In genomic region chr5:98936650-98937049, GRCm38 (mm10) we compare ENCODE assay signal across 29 mouse cellular contexts.
A peak's percentile ranks its signal among the peaks of the same experiment; 100 is the strongest.
DNase-seq lines count a peak whose midpoint lies in the region; ATAC-seq lines count a peak whose summit lies in the region.
"Had no signal": no experiment of that assay in that cellular context is flagged by ENCODE, and none has a peak within 500 bp of the region (broad histone marks: within the 10 kb centered on the region; RNA-seq: fewer than 3 reads in every experiment).

No protein-coding gene starts in this region.

- H3K4me2 ChIP-seq in kidney, embryonic 14.5 days (replicated peaks; ENCODE audit: low read depth, low read length), result no peak overlapping the region
- H3K4me2 ChIP-seq in kidney, embryonic 16.5 days (replicated peaks; ENCODE audit: low read depth, low read length), result no peak overlapping the region
- no peak overlapping the region for H3K4me2 ChIP-seq in limb, embryonic 11.5 days (ENCODE audit: low read depth, severe bottlenecking)
- H3K4me2 ChIP-seq: embryonic facial prominence, embryonic 15.5 days; forebrain, embryonic 12.5 days; hindbrain, embryonic 13.5 days; limb, embryonic 15.5 days; liver, embryonic 13.5 days; midbrain, embryonic 12.5 days; neural tube, embryonic 13.5 days had no signal

- H3K36me3 ChIP-seq in kidney, embryonic 14.5 days (ENCODE audit: control insufficient read depth, insufficient read depth, low read length), result no peaks in the 10 kb centered on the region
- H3K36me3 ChIP-seq in kidney, embryonic 16.5 days (ENCODE audit: insufficient read depth, low read length), result no peaks in the 10 kb centered on the region
- no peaks in the 10 kb centered on the region for H3K36me3 ChIP-seq in limb, embryonic 11.5 days (ENCODE audit: control insufficient read depth, insufficient read depth, low read length)
- H3K36me3 ChIP-seq: embryonic facial prominence, embryonic 10.5 days; embryonic facial prominence, embryonic 15.5 days; forebrain, embryonic 12.5 days; heart, embryonic 12.5 days; hindbrain, embryonic 13.5 days; limb, embryonic 15.5 days; liver, embryonic 13.5 days; midbrain, embryonic 12.5 days; neural tube, embryonic 13.5 days had no signal

- peak; percentile 70; the same call in 1 of the 2 replicates for ATAC-seq in kidney, embryonic 14.5 days (ENCODE audit: low FRiP score, low TSS enrichment)
- no peak for ATAC-seq in kidney, embryonic 16.5 days (ENCODE audit: low FRiP score, low TSS enrichment)
- no peak for ATAC-seq in limb, embryonic 11.5 days (ENCODE audit: insufficient number of reproducible peaks, low FRiP score, low TSS enrichment, low read depth)
- ATAC-seq: forebrain, postnatal 0 days had no signal

- H3K4me1 ChIP-seq in kidney, embryonic 14.5 days (ENCODE audit: control insufficient read depth, insufficient read depth, low read length), result peaks cover 6% of the 10 kb centered on the region; the same call in 1 of the 2 replicates
- H3K4me1 ChIP-seq in kidney, embryonic 16.5 days (ENCODE audit: insufficient read depth, low read length), result peaks cover 12% of the 10 kb centered on the region; the same call in 1 of the 2 replicates
- peaks cover 2% of the 10 kb centered on the region; the same call in 1 of the 2 replicates for H3K4me1 ChIP-seq in limb, embryonic 11.5 days (ENCODE audit: control insufficient read depth, insufficient read depth, low read length)
- H3K4me1 ChIP-seq: embryonic facial prominence, embryonic 15.5 days; heart, embryonic 12.5 days; limb, embryonic 15.5 days; liver, embryonic 13.5 days had no signal

- 10% methylated on average over 2 of the region's 2 CpGs for WGBS in kidney, embryonic 14.5 days
- WGBS in kidney, embryonic 16.5 days, result 22% methylated on average over 2 of the region's 2 CpGs
- 13% methylated on average over 2 of the region's 2 CpGs for WGBS in limb, embryonic 11.5 days

- no peak overlapping the region for H3K4me3 ChIP-seq in kidney, embryonic 14.5 days (ENCODE audit: low read length)
- no peak overlapping the region for H3K4me3 ChIP-seq in kidney, embryonic 16.5 days (ENCODE audit: low read length)
- no peak overlapping the region for H3K4me3 ChIP-seq in limb, embryonic 11.5 days (ENCODE audit: low read depth, low read length)
- H3K4me3 ChIP-seq: embryonic facial prominence, embryonic 10.5 days; embryonic facial prominence, embryonic 15.5 days; forebrain, embryonic 12.5 days; heart, adult 2 months; heart, embryonic 12.5 days; hindbrain, embryonic 13.5 days; left cerebral cortex, adult 2 months; limb, embryonic 15.5 days; liver, embryonic 13.5 days; megakaryocyte, embryonic 14.5 days; midbrain, embryonic 12.5 days; myocyte; neural tube, embryonic 13.5 days had no signal

- H3K9ac ChIP-seq in kidney, embryonic 14.5 days (ENCODE audit: low read depth, low read length), result no peak overlapping the region
- H3K9ac ChIP-seq in kidney, embryonic 16.5 days (replicated peaks; ENCODE audit: low read length), result no peak overlapping the region
- no peak overlapping the region for H3K9ac ChIP-seq in limb, embryonic 11.5 days (ENCODE audit: low read length)
- H3K9ac ChIP-seq: embryonic facial prominence, embryonic 15.5 days; forebrain, embryonic 12.5 days; forebrain, postnatal 0 days; heart, embryonic 12.5 days; hindbrain, embryonic 13.5 days; limb, embryonic 15.5 days; liver, embryonic 13.5 days; midbrain, embryonic 12.5 days; neural tube, embryonic 13.5 days had no signal

- peak; percentile 57 for DNase-seq in Muller cell, postnatal 12 days (ENCODE audit: inconsistent ontology term)
- DNase-seq in limb, embryonic 11.5 days (ENCODE audit: low spot score), result peak; percentile 55
- DNase-seq in lung, postnatal 14 days, result peak; percentile 23
- no peak for DNase-seq in adipocyte (ENCODE audit: low spot score)
- no peak for DNase-seq in urinary bladder, postnatal 36 days (ENCODE audit: low spot score in 2 of 2)
- DNase-seq in gastrocnemius, postnatal 25 days, result no peak
- DNase-seq: adrenal gland, adult 2 months; cerebellum, adult 8-10 months; cerebellum, postnatal 25 days; forebrain, postnatal 0 days; heart, adult 2 months; heart, postnatal 4 days; kidney, adult 8-10 months; layer of hippocampus, adult 9-11 months; liver, embryonic 13.5 days; right cerebral cortex, postnatal 4 days had no signal

- no peaks in the 10 kb centered on the region for H3K9me3 ChIP-seq in kidney, embryonic 14.5 days (ENCODE audit: control insufficient read depth, low read length)
- no peaks in the 10 kb centered on the region for H3K9me3 ChIP-seq in kidney, embryonic 16.5 days (ENCODE audit: low read length)
- no peaks in the 10 kb centered on the region for H3K9me3 ChIP-seq in limb, embryonic 11.5 days (ENCODE audit: control insufficient read depth, low read length)
- H3K9me3 ChIP-seq: embryonic facial prominence, embryonic 10.5 days; embryonic facial prominence, embryonic 15.5 days; forebrain, embryonic 12.5 days; heart, embryonic 12.5 days; hindbrain, embryonic 13.5 days; limb, embryonic 15.5 days; liver, embryonic 13.5 days; midbrain, embryonic 12.5 days; neural tube, embryonic 13.5 days had no signal

- no peak overlapping the region for H3K27ac ChIP-seq in kidney, embryonic 14.5 days (ENCODE audit: low read depth, low read length)
- H3K27ac ChIP-seq in kidney, embryonic 16.5 days (ENCODE audit: low read length), result no peak overlapping the region
- H3K27ac ChIP-seq in limb, embryonic 11.5 days (replicated peaks; ENCODE audit: low read depth, low read length), result no peak overlapping the region
- H3K27ac ChIP-seq: embryonic facial prominence, embryonic 10.5 days; embryonic facial prominence, embryonic 15.5 days; forebrain, embryonic 12.5 days; heart, adult 2 months; hindbrain, embryonic 13.5 days; left cerebral cortex, adult 2 months; limb, embryonic 15.5 days; liver, embryonic 13.5 days; midbrain, embryonic 12.5 days; neural tube, embryonic 13.5 days had no signal

- no peaks in the 10 kb centered on the region for H3K27me3 ChIP-seq in kidney, embryonic 14.5 days (ENCODE audit: control insufficient read depth, insufficient read depth, low read length)
- no peaks in the 10 kb centered on the region for H3K27me3 ChIP-seq in kidney, embryonic 16.5 days (ENCODE audit: insufficient read depth, low read length)
- no peaks in the 10 kb centered on the region for H3K27me3 ChIP-seq in limb, embryonic 11.5 days (ENCODE audit: control insufficient read depth, insufficient read depth, low read length)
- H3K27me3 ChIP-seq: embryonic facial prominence, embryonic 15.5 days; forebrain, embryonic 12.5 days; heart, embryonic 12.5 days; hindbrain, embryonic 13.5 days; limb, embryonic 15.5 days; liver, embryonic 13.5 days; megakaryocyte, embryonic 14.5 days; midbrain, embryonic 12.5 days; neural tube, embryonic 13.5 days had no signal

Comparison
In these comparisons a context has a peak if more than half of its experiments do, and no peak if none do; other contexts are left out.
1. DNase-seq: peak in Muller cell, postnatal 12 days (single experiment), limb, embryonic 11.5 days (single experiment) and lung, postnatal 14 days (single experiment); none in adipocyte (single experiment), urinary bladder, postnatal 36 days (0 of 2) and gastrocnemius, postnatal 25 days (single experiment).